In genomic region chr3:58163806-58164205, GRCm38 (mm10) we compare ENCODE assay signal across 8 mouse cellular contexts.
DNase-seq lines count a peak whose midpoint lies in the region; ATAC-seq and TF ChIP-seq lines count a peak whose summit lies in the region.

No protein-coding gene starts in this region.

- ATAC-seq in activated CD4-positive, CD25-positive, alpha-beta regulatory T cell, adult 4 months = no peak

- intact Hi-C loops in left cerebral cortex, adult 2 months (cut with DNase I) = loop anchor here (1.0 to 2.0 kb wide), 2 partner anchors 250 to 327 kb away; partner anchors contain the start of gene Tsc22d2

- no peaks in the 10 kb centered on the region for H3K36me3 ChIP-seq in megakaryocyte, embryonic 14.5 days (replicated peaks; ENCODE audit: low read length)

- peak; percentile 90 for DNase-seq in ZHBTc4 (ENCODE audit: low read depth, low spot score)
- peak; percentile 87 to 93 for DNase-seq in cerebellum, postnatal 10 days
- peak; percentile 36 to 45 for DNase-seq in gastrocnemius, adult 8-10 months (ENCODE audit: low spot score in 2 of 2)
- peak; percentile 35 for DNase-seq in induced T-regulatory cell, adult 2 months (ENCODE audit: low read depth)
- peak; percentile 60 to 72 for DNase-seq in left cerebral cortex, adult 2 months (ENCODE audit: extremely low spot score in 1 of 2, low spot score in 2 of 2)
- DNase-seq in right cerebral cortex, postnatal 10 days (ENCODE audit: low spot score in 2 of 2) = peak; percentile 74 to 83

- peak; percentile 95 for TF ChIP-seq CTCF in left cerebral cortex, adult 2 months (IDR thresholded peaks at IDR 0.05)

- 0 out of 2 replicates have a peak, but pooled peaks cover 3% of the 10 kb centered on the region for H3K9me3 ChIP-seq in megakaryocyte, embryonic 14.5 days

- peaks cover 15% of the 10 kb centered on the region for H3K27me3 ChIP-seq in megakaryocyte, embryonic 14.5 days (replicated peaks)

- peaks cover 13% of the 10 kb centered on the region; the same call in 1 of the 2 replicates for H3K4me1 ChIP-seq in megakaryocyte, embryonic 14.5 days

- no peak overlapping the region for H3K27ac ChIP-seq in left cerebral cortex, adult 2 months

- H3K4me3 ChIP-seq in left cerebral cortex, adult 2 months = no peak overlapping the region
- peak overlapping the region; percentile 71 for H3K4me3 ChIP-seq in megakaryocyte, embryonic 14.5 days (replicated peaks)

Comparison
In these comparisons a context has a peak if more than half of its experiments do, and no peak if none do; other contexts are left out.
1. DNase-seq: peak in every context shown above with its lines; median percentile 90 in ZHBTc4; 90 in cerebellum, postnatal 10 days; 78 in right cerebral cortex, postnatal 10 days; 66 in left cerebral cortex, adult 2 months; 40 in gastrocnemius, adult 8-10 months; 35 in induced T-regulatory cell, adult 2 months.